Mouse (Mus musculus) ES-Bruce4 (cell line): ENCODE measurements around the gene Brinp1.

Source experiments
- CTCF ChIP-seq: IDR thresholded peaks from one replicate; pipeline ENCODE4 v1.8.1; 2011; ENCODE audit warnings: low read depth, low read length
- EP300 ChIP-seq: IDR thresholded peaks from 2 replicates; pipeline ENCODE4 v1.6.1; 2011; ENCODE audit warnings: low read depth, low read length; ENCODE audit not compliant: insufficient read depth
- POLR2A ChIP-seq: IDR thresholded peaks from one replicate; pipeline ENCODE4 v1.8.1; 2011; ENCODE audit warnings: low read length; ENCODE audit not compliant: insufficient read depth

DNA sequence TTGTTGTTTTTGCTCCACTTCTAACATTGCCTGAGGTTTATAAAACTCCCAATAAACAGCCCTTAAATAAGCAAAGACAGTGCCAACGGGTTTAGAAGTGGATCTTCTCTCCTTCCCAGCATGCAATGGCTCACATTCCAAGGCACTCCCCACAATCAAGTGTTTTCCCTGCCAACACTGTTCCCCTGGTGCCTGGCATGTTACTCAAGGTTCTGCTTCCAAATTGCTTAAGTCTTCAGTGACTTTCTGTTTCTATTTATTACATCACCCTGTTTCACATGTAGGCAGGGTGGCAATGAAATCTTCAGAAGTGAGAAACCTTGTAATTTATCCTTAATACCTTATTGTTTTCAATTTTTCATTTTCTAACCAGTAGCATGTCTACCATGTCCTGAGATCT lies 97.3 kb downstream of the Brinp1 start:
- TF ChIP-seq EP300 (no peak), CTCF (no peak), POLR2A (no peak)
